Mouse (Mus musculus) heart, embryonic 10.5 days (tissue): Measurements from ENCODE around the gene Hsd17b2. TPM values are rescaled to one million over a fixed set of nuclear protein-coding genes. Genes with fewer than 3 reads are reported as not detected.

Experiments
- DNase-seq: peaks from one replicate; pipeline ENCODE4 v3.0.0-alpha.2; 2017; ENCODE audit warnings: low spot score
- H3K27ac ChIP-seq: fragments of 300-500 bp; sonication (generic); 2 replicates; pipeline ENCODE4 v1.5.1; 2016; ENCODE audit warnings: mild to moderate bottlenecking
- H3K27me3 ChIP-seq: fragments of 300-500 bp; sonication (generic); 2 replicates; pipeline ENCODE4 v1.6.1; 2016; ENCODE audit warnings: mild to moderate bottlenecking; ENCODE audit not compliant: poor library complexity, insufficient read depth, severe bottlenecking
- H3K36me3 ChIP-seq: fragments of 300-500 bp; sonication (generic); 2 replicates; pipeline ENCODE4 v1.6.1; 2016; ENCODE audit warnings: mild to moderate bottlenecking, moderate library complexity
- H3K4me1 ChIP-seq: fragments of 300-500 bp; sonication (generic); 2 replicates; pipeline ENCODE4 v1.6.1; 2016; ENCODE audit warnings: mild to moderate bottlenecking
- H3K4me3 ChIP-seq: fragments of 300-500 bp; sonication (generic); 2 replicates; pipeline ENCODE4 v1.5.1; 2016; ENCODE audit warnings: mild to moderate bottlenecking, moderate library complexity
- H3K9me3 ChIP-seq: fragments of 300-500 bp; sonication (generic); 2 replicates; pipeline ENCODE4 v1.6.1; 2016; ENCODE audit warnings: mild to moderate bottlenecking, moderate library complexity
- WGBS: fragments of 180-500 bp; shearing (Covaris S2); methylation state at CpG from one replicate; pipeline ENCODE4 v1.1.7; 2016; 5-methylcytosine and 5-hydroxymethylcytosine counted together
- polyA plus RNA-seq: library from polyadenylated mRNA; unstranded; fragments of >200 nt; fragmentation: Nextera tagmentation; extraction: Ambion mirVana; gene quantifications from 2 replicates; pipeline ENCODE4 v1.2.1, GENCODE M21; 2016

Gene Hsd17b2
- polyA plus RNA-seq: 0.35 TPM in 1 of 2 replicates, not detected in the other

DNA sequence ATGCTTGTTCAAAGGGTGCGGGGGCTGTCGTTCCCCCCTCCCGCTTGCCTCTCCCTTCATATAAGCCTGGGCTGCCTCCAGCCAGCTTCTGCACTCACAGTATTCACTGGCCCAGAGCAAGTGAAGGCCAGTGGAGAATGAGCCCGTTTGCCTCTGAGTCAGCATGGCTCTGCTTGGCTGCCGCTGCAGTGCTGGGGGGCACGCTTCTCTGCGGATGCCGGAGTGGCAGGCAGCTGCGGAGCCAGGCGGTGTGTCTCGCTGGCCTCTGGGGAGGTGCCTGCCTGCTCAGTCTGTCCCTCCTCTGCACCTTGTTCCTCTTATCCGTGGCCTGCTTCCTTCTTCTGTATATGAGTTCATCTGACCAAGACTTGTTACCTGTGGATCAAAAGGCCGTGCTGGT, at the start of gene Hsd17b2:
Hsd17b2 (plus strand) TSS at position 46 of the 400 bp plus-strand sequence.
- no peaks in the 10 kb centered on the region for H3K9me3 ChIP-seq
- no peak within 1 kb of the TSS for H3K4me3 ChIP-seq
- H3K27ac ChIP-seq: no peak within 1 kb of the TSS
- 52% methylated on average over 13 of the region's 13 CpGs for whole genome bisulfite sequencing
- no peaks in the 10 kb centered on the region for H3K36me3 ChIP-seq
- no peak for DNase-seq
- peaks cover 5% of the 10 kb centered on the region for H3K4me1 ChIP-seq
- no peaks in the 10 kb centered on the region for H3K27me3 ChIP-seq

DNA sequence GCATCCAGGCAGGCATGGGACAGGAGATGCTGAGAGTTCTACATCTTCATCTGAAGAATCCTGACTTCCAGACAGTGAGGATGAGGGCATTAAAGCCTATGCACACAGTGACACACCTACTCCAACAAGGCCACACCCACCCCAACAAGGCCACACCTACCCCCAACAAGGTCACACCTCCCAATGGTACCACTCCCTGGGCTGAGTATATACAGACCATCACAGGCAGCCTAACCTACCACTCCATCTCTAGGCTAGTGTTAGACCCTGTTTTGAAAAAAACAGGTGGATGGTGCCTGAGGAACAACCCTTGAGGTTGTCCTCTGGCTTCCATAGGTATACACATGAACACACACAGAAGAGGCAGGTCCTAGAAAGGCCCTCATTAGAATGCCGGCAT, 49.4 kb upstream of the Hsd17b2 start:
- Histone ChIP-seq H3K4me1 (no peaks in the 10 kb centered on the region), H3K4me3 (no peak overlapping the region), H3K9me3 (no peaks in the 10 kb centered on the region), H3K27me3 (no peaks in the 10 kb centered on the region), H3K27ac (no peak overlapping the region), H3K36me3 (no peaks in the 10 kb centered on the region)
- no peak for DNase-seq
- 90% methylated on average over 1 of the region's 1 CpGs for WGBS

DNA sequence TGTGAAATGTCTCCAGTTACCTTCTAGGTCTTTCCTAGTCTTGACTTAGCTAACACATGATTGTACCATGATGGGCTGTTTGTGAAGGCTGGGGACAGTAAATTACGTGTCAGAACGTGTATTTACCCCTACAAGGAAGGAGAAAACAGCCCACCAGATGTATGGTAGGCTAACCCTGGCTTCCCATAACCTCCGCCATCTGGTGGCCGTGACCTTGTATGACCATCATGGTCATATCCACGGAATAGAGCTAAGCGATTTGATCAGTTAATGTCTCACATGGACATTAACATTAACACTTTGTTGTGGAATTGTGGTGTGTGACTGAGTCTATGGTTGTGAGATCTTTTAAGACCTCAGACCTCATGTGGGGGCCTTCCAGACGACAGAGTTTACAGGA, 42.7 kb upstream of the Hsd17b2 start:
- H3K27ac ChIP-seq: no peak overlapping the region
- no peak for DNase-seq
- H3K9me3 ChIP-seq: no peaks in the 10 kb centered on the region
- H3K4me1 ChIP-seq: peaks cover 14% of the 10 kb centered on the region
- 74% methylated on average over 7 of the region's 7 CpGs for WGBS
- H3K27me3 ChIP-seq: no peaks in the 10 kb centered on the region
- H3K4me3 ChIP-seq: no peak overlapping the region
- H3K36me3 ChIP-seq: no peaks in the 10 kb centered on the region; the same call in 1 of the 2 replicates

DNA sequence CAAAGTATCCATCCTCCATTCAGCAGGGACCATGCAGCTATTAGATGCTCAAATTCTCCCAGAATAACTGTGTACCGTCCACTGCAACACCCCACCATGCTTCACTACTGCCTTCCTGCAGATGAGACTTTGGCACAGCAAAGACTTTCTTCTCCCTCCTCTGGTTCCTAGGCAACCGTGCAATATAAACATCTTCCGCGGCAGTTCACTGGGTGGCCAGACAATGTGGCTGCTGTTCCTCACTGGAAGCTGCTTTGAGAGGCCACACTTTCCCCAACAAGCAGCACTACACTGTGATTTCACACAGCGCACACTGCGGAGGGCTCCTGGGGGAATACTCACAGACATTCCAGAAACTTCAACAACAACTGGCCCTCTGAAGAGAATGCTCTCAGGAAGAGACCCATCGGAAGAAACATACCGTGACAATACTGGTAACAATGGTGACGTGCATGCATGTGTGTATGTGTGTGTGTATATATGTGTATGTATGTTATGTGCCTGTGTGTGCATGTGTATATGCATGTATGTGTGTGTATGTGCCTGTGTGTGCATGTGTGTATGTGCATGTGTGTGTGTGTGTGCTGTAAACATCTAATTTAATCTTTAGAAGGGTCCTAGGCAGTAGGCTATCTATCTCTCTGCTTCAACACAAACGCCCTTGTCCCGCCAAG, 41.2 kb upstream of the Hsd17b2 start:
- Histone ChIP-seq H3K27ac (peak overlapping the region; percentile 67), H3K27me3 (no peaks in the 10 kb centered on the region), H3K36me3 (no peaks in the 10 kb centered on the region; the same call in 1 of the 2 replicates), H3K9me3 (no peaks in the 10 kb centered on the region), H3K4me1 (peaks cover 14% of the 10 kb centered on the region), H3K4me3 (0 out of 2 replicates have a peak overlapping the region, but pooled peaks have one; percentile 9)
- WGBS: 33% methylated on average over 11 of the region's 11 CpGs
- DNase-seq: peak; percentile 85

DNA sequence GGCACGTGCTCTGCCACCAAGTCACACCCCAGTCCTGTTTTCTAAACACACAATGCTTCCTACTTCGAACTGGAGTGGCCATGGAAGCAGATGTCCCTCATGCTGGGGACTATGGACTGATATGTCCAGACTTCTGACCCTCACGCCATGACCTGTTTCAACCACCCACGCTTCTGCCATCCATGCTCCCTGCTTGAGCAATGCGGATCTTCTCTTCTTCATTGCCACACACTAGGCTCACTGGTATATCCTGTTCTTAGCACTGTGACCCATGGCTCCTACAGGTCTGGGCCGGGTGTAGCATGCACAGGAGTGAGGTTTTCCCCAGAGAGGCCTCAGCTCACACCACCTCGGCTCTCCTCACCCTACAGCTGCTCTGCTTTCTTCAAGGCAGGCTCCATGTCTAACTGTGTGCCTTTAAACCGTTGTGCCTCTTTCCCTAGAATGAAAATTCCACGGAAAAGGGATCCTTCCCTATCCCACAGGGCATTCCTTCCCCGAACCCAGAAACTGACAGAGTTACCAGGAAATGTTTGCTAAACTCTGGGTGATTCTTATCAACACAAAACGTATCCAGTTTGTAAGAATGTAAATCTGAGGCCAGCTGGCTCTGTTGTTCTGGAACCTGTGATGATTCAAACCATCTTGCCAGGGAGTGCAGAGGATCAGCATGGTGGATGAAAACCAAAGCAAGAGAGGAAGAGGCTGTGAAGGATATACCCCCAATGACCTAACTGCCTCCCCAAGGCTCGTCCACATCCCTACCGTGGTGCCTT, 34.2 kb upstream of the Hsd17b2 start:
- no peaks in the 10 kb centered on the region for H3K4me1 ChIP-seq
- H3K4me3 ChIP-seq: no peak overlapping the region
- 73% methylated on average over 13 of the region's 13 CpGs for WGBS
- DNase-seq: no peak
- no peak overlapping the region for H3K27ac ChIP-seq
- 0 out of 2 replicates have a peak, but pooled peaks cover 4% of the 10 kb centered on the region for H3K27me3 ChIP-seq
- no peaks in the 10 kb centered on the region; the same call in 1 of the 2 replicates for H3K36me3 ChIP-seq
- H3K9me3 ChIP-seq: no peaks in the 10 kb centered on the region

DNA sequence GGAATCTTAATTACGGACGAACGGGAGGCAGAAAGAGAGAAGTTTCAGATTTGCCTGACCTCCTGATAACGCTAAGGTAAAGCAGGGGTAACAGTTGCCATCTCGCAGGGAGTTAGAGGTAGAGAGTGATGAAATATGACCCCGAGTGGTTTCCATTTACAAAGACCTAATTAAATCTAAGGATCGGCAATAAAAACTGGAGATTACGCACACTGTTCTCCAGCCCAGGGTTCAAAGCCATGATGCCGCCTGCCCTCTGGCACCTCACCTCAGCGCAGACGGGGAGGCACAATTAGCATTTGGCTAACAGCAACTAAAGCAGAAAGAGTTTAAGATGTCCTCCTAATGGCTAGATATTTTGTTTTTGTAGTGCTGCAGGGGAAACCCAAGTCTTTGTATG, 31.2 kb upstream of the Hsd17b2 start:
- no peak overlapping the region for H3K27ac ChIP-seq
- no peaks in the 10 kb centered on the region for H3K9me3 ChIP-seq
- H3K27me3 ChIP-seq: 0 out of 2 replicates have a peak, but pooled peaks cover 4% of the 10 kb centered on the region
- no peak for DNase-seq
- no peak overlapping the region for H3K4me3 ChIP-seq
- 29% methylated on average over 11 of the region's 11 CpGs for WGBS
- 0 out of 2 replicates have a peak, but pooled peaks cover 8% of the 10 kb centered on the region for H3K4me1 ChIP-seq
- H3K36me3 ChIP-seq: no peaks in the 10 kb centered on the region

DNA sequence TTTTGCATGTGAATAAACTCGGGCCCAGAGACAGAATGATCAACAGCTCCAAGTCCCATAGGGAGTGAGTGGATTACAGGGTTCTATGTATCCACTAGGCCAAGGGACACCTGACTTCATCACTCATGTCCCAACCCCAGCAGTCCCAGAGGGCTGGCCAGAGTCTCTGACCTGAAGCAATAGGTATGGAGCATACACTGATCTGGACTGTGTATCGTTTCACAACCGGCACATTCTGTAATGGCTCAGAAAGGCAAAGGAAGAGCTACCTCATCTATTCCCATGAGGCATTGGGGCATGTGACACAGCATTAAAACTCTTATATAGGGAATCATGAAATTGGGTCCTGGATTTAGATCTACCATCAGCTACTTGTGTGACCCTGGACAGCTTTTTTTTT, 29.1 kb upstream of the Hsd17b2 start:
- Histone ChIP-seq H3K9me3 (no peaks in the 10 kb centered on the region), H3K4me3 (no peak overlapping the region), H3K27me3 (0 out of 2 replicates have a peak, but pooled peaks cover 4% of the 10 kb centered on the region), H3K4me1 (0 out of 2 replicates have a peak, but pooled peaks cover 8% of the 10 kb centered on the region), H3K27ac (no peak overlapping the region), H3K36me3 (no peaks in the 10 kb centered on the region)
- 86% methylated on average over 3 of the region's 3 CpGs for WGBS
- DNase-seq: no peak

DNA sequence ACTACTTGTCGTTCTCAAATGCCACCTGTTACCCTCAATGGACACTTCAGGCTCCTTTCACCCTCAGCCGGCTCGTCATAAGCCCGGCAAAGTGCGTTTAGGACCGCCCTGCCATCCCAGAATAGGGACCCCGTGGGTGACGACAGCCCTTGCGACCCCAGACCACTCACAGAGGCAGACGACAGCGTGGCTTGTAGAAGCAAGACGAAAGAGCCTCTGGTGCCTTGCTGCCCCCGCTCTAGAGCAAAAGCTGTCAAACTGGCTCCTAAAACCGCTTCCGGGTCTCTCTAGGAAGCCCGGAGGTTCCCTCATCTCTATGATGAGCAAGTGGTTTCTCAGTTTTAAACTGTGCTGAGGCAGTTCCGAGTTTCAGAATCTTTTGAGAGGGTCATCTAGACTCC, 28.3 kb upstream of the Hsd17b2 start, which contains the start of gene Sdr42e1:
Sdr42e1 (minus strand) TSS at position 260 of the 401 bp plus-strand sequence.
- Histone ChIP-seq H3K27ac (peak within 1 kb of the TSS; percentile 32; the same call in 1 of the 2 replicates), H3K4me3 (peak within 1 kb of the TSS; percentile 68), H3K27me3 (0 out of 2 replicates have a peak, but pooled peaks cover 2% of the 10 kb centered on the region), H3K9me3 (no peaks in the 10 kb centered on the region), H3K36me3 (no peaks in the 10 kb centered on the region), H3K4me1 (0 out of 2 replicates have a peak, but pooled peaks cover 8% of the 10 kb centered on the region)
- DNase-seq: no peak
- 9% methylated on average over 17 of the region's 17 CpGs for WGBS

DNA sequence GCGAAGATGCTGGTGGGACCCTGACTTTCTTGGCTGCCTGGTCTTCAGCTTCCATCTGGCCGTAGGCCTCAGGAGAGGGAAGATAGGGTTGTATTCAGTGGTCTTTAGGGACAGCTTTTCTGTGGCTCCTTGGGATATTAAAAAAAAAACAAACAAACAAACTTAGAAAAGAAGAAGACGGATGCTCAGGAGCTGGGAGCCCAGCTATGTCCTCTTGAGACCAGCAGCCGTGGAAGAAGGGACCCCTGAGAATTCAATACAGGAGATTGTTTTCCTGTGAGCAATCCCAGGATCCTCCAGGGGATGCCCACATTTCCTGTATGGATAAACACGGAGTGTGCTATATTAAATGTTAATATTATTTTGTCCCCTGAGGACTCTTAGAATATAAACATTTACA, 26.5 kb upstream of the Hsd17b2 start:
- no peaks in the 10 kb centered on the region for H3K9me3 ChIP-seq
- H3K36me3 ChIP-seq: no peaks in the 10 kb centered on the region
- no peak overlapping the region for H3K4me3 ChIP-seq
- H3K27ac ChIP-seq: no peak overlapping the region
- H3K27me3 ChIP-seq: no peaks in the 10 kb centered on the region
- WGBS: 79% methylated on average over 5 of the region's 5 CpGs
- DNase-seq: no peak
- H3K4me1 ChIP-seq: 0 out of 2 replicates have a peak, but pooled peaks cover 8% of the 10 kb centered on the region

DNA sequence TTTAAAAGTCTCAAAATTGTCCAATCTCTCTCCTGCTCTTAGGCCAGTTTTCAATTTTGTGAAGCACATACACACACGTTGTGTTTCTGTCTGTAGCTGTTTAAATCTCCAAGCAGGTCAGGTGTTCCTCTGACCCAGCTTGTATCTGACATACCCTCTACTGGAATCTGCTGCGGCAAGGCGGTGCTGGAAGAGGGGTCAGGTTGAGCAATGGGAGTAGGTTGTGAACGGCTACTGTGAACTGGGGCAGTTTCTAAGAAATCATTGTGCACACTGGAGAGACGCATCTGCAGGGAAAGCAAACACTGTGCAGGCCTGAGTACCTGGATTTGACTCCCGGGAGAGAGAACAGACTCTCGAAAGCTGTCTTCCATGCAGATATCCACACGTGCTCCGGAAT, 25.2 kb upstream of the Hsd17b2 start:
- Histone ChIP-seq H3K27ac (no peak overlapping the region), H3K4me3 (no peak overlapping the region), H3K4me1 (0 out of 2 replicates have a peak, but pooled peaks cover 8% of the 10 kb centered on the region), H3K9me3 (no peaks in the 10 kb centered on the region), H3K36me3 (no peaks in the 10 kb centered on the region), H3K27me3 (no peaks in the 10 kb centered on the region)
- DNase-seq: no peak
- 76% methylated on average over 9 of the region's 9 CpGs for WGBS

DNA sequence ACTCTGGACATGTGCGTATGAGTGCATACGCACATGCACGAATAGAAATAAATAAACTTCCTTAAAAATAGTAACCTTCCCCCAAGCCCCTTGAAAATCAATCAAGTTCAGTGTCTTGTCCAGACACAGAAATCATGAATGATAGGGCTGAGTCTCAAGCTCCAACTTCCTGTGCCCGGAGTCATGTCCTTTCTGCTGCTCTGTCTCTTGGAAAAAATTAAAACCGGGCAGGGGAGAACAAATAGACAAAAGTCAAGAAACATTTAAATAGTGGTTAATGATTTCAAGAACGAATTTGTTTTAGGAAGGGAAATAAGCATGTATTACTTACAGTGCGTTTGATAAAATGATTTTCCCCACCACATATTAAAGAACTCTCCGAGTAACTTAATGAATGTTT, 24.7 kb upstream of the Hsd17b2 start:
- Histone ChIP-seq H3K9me3 (no peaks in the 10 kb centered on the region), H3K4me1 (0 out of 2 replicates have a peak, but pooled peaks cover 8% of the 10 kb centered on the region), H3K36me3 (no peaks in the 10 kb centered on the region), H3K27ac (no peak overlapping the region), H3K27me3 (no peaks in the 10 kb centered on the region), H3K4me3 (no peak overlapping the region)
- 81% methylated on average over 8 of the region's 8 CpGs for WGBS
- DNase-seq: no peak

DNA sequence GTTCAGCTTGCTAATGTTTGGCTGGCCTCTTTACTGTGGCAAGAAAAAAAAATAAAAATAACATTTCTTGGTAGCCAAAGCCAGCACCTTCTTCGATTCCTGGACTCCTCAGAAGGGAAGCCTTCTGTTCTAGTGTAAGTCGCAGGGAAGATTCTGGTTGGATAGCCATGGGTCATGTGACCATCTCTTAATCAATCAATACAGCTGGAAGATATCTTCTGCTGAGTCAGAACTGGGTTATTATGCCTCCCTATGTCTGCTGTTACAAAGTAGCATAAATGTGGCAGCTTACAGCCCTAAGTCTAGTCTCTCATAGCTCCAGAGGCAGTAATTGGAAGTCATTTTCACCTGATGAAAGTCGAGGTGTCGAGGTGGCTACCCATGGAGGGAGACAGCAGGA, 23.1 kb upstream of the Hsd17b2 start:
- no peak for DNase-seq
- Histone ChIP-seq H3K4me3 (no peak overlapping the region), H3K9me3 (no peaks in the 10 kb centered on the region), H3K27me3 (no peaks in the 10 kb centered on the region), H3K36me3 (no peaks in the 10 kb centered on the region), H3K4me1 (0 out of 2 replicates have a peak, but pooled peaks cover 3% of the 10 kb centered on the region), H3K27ac (no peak overlapping the region)
- WGBS: 74% methylated on average over 4 of the region's 4 CpGs

DNA sequence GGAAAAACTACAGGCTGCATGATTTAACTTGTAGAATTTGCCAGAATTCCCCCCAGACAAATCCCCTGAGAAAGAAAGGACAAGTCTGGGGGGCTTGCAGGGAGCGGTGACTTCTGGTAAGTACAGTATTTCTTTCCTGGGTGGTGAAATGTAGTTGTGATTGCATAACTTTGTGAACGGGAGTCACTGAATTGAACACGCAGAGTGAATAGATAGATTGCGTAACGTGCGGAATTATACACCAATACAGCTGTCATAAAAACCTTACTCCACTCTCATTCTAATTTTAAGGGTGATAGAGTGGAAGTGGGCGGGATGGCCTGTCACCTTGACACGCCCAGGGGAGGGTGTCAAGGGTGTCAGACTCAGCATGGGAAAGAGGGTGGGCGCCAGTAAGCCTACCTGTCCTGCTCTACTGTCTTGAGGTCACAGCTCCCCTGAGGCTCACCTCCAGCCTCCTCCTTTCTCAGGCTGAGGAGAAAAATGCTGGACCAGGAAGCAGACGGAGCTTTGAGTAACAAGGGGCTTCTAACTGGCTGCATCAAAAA, 17.7 kb upstream of the Hsd17b2 start:
- no peak for DNase-seq
- no peak overlapping the region for H3K4me3 ChIP-seq
- H3K9me3 ChIP-seq: no peaks in the 10 kb centered on the region
- H3K4me1 ChIP-seq: no peaks in the 10 kb centered on the region
- no peaks in the 10 kb centered on the region for H3K27me3 ChIP-seq
- WGBS: 78% methylated on average over 10 of the region's 10 CpGs
- no peak overlapping the region for H3K27ac ChIP-seq
- no peaks in the 10 kb centered on the region for H3K36me3 ChIP-seq
